Mouse (Mus musculus) bone marrow macrophage, adult 2 months (primary cell): ENCODE measurements around the gene Tm9sf4. TPM values are rescaled to one million over a fixed set of nuclear protein-coding genes. Genes with fewer than 3 reads are reported as not detected.
A peak's percentile ranks its signal among the peaks of the same experiment; 100 is the strongest.

Source experiments
- H3K27ac ChIP-seq: 2 replicates; pipeline ENCODE4 v1.5.1; 2012; ENCODE audit warnings: low read depth, low read length; ENCODE audit not compliant: insufficient read depth
- H3K4me1 ChIP-seq: 2 replicates; pipeline ENCODE4 v1.6.1; 2012; ENCODE audit warnings: low read length; ENCODE audit not compliant: control insufficient read depth, insufficient read depth
- H3K4me3 ChIP-seq: 2 replicates; pipeline ENCODE4 v1.5.1; 2012; ENCODE audit warnings: mild to moderate bottlenecking, low read length, moderate library complexity; ENCODE audit not compliant: insufficient read depth
- CTCF ChIP-seq: IDR thresholded peaks from 2 replicates; pipeline ENCODE4 v1.5.1; 2012; ENCODE audit warnings: low read depth, mild to moderate bottlenecking, low read length, moderate library complexity
- POLR2A ChIP-seq: IDR thresholded peaks from 2 replicates; pipeline ENCODE4 v1.6.1; 2012; ENCODE audit warnings: mild to moderate bottlenecking, low read depth, low read length, borderline replicate concordance
- polyA plus RNA-seq: library from polyadenylated mRNA; stranded (reverse); fragments of >200 nt; gene quantifications from 2 replicates; pipeline ENCODE4 v1.2.4, GENCODE M21; 2012; ENCODE audit not compliant: missing spikeins, insufficient read depth, insufficient read length

Tm9sf4 gene
- polyA plus RNA-seq, 1 experiment: 73.5 TPM

DNA sequence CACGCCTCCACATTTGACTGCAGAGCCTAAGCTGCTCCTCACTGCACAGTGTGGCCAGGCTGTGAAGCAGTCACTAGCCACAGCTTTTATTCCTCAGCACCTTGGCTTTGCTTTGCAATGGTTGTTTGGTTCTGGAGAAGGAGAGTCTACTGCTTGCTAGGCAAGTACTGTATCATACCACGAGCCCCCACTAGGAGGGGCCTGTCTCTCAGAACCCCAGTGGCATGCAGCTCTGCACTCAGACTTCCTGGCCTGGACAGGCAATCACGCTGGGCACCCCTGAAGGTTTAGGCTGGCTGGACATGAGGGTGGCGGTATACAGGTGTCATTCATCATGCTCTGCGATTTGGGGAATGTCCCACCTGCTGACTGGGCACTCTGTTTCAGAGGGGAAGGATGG, 26.9 kb upstream of the Tm9sf4 start:
- no peak overlapping the region for H3K4me3 ChIP-seq
- H3K4me1 ChIP-seq: peaks cover 2% of the 10 kb centered on the region
- TF ChIP-seq POLR2A (no peak), CTCF (no peak)
- no peak overlapping the region for H3K27ac ChIP-seq

DNA sequence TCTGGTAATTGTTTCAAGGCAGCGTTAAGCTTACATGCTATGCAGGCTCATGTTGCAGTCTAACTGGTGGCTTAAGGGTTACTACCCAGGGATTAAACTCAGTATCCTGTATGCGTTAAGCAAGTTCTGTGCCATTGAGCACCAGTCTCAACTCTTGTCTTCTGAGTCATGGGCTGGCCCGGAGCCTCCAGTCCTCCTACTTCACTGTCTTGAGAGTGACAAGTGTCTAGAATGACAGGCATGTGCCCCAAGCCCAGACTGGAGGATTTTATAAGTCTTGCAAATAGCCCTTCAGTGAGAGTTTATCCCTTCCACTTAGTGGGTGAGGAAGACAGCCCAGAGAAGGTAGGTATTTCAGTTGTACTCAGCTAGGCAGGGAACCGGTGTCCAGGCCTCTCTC, 24.9 kb upstream of the Tm9sf4 start:
- TF ChIP-seq POLR2A (no peak), CTCF (no peak)
- Histone ChIP-seq H3K27ac (no peak overlapping the region), H3K4me3 (no peak overlapping the region), H3K4me1 (peaks cover 6% of the 10 kb centered on the region)

DNA sequence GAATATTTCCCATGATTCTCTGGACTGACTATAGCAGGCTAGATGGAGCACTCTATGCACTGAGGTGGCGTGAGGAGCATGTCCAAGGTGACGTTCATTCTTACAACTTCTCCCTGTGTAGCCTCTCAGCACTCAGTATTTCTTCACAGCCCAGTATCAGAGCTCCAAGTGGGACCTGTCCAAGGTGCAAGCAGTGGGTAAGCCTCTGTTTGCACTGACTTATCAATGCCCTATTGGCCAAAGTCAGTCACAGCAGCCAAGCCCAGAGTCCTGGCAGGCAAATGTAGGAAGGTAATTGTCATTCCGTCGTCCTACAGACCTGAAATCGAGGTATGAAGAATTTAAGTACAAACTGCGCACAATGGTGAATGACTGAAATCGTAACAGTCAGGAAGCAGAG, 21.9 kb upstream of the Tm9sf4 start:
- no peak for TF ChIP-seq CTCF
- no peak for TF ChIP-seq POLR2A
- no peak overlapping the region for H3K4me3 ChIP-seq
- peaks cover 6% of the 10 kb centered on the region for H3K4me1 ChIP-seq
- H3K27ac ChIP-seq: no peak overlapping the region

DNA sequence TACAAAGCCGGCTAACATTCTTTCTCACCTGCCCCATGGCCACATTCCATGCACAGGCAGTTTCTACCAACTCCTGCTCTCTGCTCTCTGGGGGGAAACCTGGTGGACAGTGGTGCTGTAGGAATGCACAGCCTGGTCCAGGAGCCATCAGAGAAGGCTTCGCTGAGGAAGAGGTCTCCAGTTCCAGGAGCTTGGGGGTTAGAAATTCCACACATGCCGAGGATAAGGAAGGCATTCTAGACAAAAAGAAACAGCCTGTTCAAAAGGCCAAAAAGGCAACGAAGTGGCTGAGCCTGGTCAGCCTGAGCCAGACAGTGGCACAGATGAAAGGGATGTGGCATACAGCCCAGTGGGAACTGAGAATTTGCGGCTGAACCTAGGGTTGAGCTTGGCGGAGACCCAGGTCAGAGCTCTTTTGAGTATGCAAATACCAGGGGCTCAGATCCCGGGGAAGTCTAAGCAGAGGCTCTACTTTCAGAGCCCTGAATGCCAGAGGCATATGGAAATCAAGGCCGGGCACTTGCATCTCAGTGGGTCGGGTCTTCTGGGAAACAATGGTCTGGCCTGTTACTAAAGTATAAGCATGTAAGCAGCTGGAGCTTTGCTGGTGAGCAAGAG, 21.0 kb upstream of the Tm9sf4 start:
- peaks cover 11% of the 10 kb centered on the region for H3K4me1 ChIP-seq
- H3K4me3 ChIP-seq: no peak overlapping the region
- no peak for TF ChIP-seq CTCF
- no peak for TF ChIP-seq POLR2A
- no peak overlapping the region for H3K27ac ChIP-seq

DNA sequence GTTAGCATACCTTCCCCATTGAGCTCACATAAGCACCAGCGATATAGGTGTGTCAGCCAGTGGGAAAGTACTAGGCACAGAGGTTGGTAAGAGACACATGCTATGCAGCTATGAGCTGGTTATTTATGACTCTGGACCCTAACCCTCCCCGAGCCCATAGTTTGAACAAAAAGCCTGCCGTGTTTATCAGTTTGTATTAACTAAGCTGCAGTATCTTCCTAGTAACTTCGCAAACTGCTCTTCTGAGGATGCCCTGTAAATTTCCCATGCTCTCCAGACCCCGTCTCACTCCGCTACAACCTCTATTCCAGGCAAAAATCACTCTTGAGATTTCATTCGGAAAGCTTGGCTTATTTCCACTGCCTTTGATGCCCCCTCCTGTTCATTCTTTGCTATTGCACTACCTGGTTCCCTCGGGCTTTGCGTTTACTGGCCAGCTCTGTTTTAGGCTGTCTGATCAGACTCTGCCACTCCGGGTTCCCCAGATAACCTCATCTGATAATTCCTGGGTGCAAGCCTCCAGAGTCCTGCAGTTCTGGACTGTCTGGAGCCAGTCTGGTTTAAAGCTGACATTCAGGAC, 18.4 kb upstream of the Tm9sf4 start:
- Histone ChIP-seq H3K27ac (no peak overlapping the region), H3K4me3 (no peak overlapping the region), H3K4me1 (peaks cover 33% of the 10 kb centered on the region)
- peak; percentile 31; the same call in 1 of the 2 replicates for TF ChIP-seq CTCF
- TF ChIP-seq POLR2A: no peak

DNA sequence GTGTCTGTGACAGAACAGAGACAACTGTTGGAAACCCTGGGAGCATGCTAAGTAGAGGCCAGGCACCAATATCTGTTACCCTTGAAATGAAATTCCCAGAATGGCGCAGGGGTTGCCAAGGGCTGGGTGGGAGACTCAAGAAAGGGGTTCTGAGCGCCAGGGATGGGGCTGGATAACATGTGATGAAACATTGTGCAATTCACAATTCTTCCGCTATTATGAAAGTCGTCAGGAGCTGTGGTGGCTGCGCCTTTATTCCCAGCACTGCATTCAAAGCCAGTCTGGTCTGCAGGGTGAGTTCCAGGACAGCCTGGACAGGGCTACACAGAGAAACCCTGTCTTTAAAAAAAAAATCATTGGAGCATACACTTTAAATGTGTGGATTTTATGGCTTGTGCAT, 15.8 kb upstream of the Tm9sf4 start:
- TF ChIP-seq CTCF: no peak
- no peak for TF ChIP-seq POLR2A
- Histone ChIP-seq H3K4me3 (no peak overlapping the region), H3K4me1 (peaks cover 31% of the 10 kb centered on the region), H3K27ac (peak overlapping the region; percentile 64)

DNA sequence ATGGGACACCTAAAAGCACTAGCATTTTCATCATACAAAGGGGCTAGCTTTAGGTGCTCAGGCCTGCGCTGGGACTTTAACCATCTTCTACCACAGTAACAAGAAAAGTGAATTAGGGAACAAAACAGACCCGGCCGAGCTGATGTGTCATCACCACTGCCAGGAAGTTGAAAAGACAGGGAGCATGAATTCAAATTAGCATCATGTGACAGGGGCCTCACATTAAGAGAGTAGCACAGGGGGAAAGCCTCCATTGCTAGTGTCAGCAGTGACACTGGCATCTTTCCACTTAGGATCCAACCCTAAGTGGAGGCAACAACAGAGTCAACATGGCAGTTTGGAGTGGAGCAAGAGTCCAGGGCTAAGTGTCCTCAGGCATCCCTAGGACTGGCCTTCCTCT, 13.9 kb upstream of the Tm9sf4 start:
- TF ChIP-seq CTCF (no peak), POLR2A (no peak)
- Histone ChIP-seq H3K4me3 (peak overlapping the region; percentile 1; the same call in 1 of the 2 replicates), H3K27ac (peak overlapping the region; percentile 92), H3K4me1 (peaks cover 31% of the 10 kb centered on the region)

DNA sequence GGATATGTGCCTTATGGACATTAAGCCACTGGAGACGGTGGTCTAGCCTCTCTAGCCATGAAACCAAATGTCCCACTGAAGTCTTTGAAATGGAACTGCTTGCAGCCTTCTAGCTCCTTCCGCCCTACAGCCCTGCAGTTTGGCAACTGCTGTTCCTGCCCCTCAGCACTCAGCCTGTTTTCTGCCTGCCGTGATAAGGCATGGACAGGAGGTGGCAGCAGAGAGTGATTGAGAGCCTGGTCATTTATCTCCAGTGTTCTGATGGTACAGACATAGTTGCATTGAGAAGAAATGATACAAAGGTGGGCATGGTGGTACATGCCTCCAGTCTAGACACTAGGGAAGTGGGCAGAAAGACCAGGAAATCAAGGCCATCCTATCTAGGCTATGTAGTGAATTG, 13.4 kb upstream of the Tm9sf4 start:
- peak overlapping the region; percentile 1; the same call in 1 of the 2 replicates for H3K4me3 ChIP-seq
- no peak for TF ChIP-seq POLR2A
- TF ChIP-seq CTCF: 0 out of 2 replicates have a peak, but pooled peaks have one; percentile 34
- H3K27ac ChIP-seq: peak overlapping the region; percentile 92
- peaks cover 31% of the 10 kb centered on the region for H3K4me1 ChIP-seq

DNA sequence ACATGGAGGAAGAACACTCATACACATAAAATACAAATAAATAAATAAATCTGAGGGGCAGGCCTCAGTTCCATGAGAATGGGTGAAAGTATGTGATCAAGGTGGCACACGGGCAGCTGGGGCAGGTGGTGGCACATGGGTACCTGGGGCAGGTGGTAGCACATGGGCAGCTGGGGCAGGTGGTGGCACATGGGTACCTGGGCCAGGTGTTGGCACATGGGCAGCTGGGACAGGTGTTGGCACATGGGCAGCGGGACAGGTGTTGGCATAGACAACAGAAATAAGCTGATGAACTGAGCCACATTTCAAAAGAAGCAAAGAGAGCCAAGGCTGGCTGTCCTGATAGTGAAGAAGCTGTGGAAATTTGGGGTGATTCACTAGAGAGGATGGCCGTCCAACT, 11.4 kb upstream of the Tm9sf4 start:
- H3K27ac ChIP-seq: no peak overlapping the region
- peaks cover 29% of the 10 kb centered on the region for H3K4me1 ChIP-seq
- no peak overlapping the region for H3K4me3 ChIP-seq
- no peak for TF ChIP-seq CTCF
- TF ChIP-seq POLR2A: no peak

DNA sequence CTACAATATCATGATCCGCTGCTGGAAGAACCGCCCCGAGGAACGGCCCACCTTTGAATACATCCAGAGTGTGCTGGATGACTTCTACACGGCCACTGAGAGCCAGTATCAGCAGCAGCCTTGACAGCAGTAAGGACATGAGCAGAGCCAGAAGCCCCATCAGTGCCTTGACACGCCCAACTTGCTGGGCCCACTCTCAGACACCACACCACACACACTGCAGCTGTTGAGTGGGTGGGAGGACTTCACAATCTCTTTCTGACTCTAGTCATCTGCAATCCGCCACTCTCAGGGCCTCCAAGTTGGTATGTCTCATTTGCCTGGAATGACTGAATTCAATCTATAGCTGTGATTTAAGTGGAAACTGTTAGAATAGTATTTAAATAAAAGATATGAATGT, 10.1 kb upstream of the Tm9sf4 start:
- TF ChIP-seq POLR2A: no peak
- TF ChIP-seq CTCF: no peak
- H3K4me3 ChIP-seq: no peak overlapping the region

More for the DNA sequence above, 10.1 kb upstream of the Tm9sf4 start:
- Histone ChIP-seq H3K27ac (no peak overlapping the region), H3K4me1 (peaks cover 17% of the 10 kb centered on the region)
